Mouse (Mus musculus): ENCODE measurements around the gene Scaf11.

DNA sequence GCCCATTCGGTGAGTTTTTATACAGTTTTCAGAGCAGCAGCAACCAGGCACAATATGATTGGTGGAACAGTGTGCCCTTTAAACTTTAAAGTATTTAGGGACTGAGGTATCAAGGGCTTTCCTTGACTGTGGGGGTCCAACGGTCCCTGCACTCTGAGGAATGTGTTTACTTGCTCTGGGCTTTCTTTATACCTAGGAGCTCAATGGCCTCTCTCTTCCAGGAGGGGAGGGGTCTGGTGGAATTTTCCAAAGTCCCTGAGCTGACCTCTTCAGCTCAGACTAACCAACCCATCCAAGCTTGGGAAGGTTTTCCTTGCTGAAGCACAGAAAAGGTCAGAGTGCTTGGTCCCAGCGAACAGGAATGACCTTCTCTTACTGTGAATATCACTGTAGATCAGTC, 30.8 kb upstream of the Scaf11 start:
- TF ChIP-seq CTCF (IDR thresholded peaks at IDR 0.05; ENCODE audit: low read depth) (no peak), EP300 (IDR thresholded peaks at IDR 0.05; ENCODE audit: low read depth) (no peak)

Data from liver, embryonic 14.5 days (tissue).